Mouse (Mus musculus) liver, adult 2 months (tissue): Measurements from ENCODE around the gene Agap1.

Source experiments
- CTCF ChIP-seq: fragments of 200-500 bp; IDR thresholded peaks from 2 replicates; pipeline ENCODE4 v1.5.1; 2011; ENCODE audit warnings: low read depth, low read length, control low read depth
- POLR2A ChIP-seq: fragments of 200-500 bp; IDR thresholded peaks from 2 replicates; pipeline ENCODE4 v1.6.1; 2011; ENCODE audit warnings: low read length, control low read depth; ENCODE audit not compliant: insufficient read depth; ENCODE audit errors: extremely low read depth

GRCm38 (mm10) chr1:89763912-89764311 is 309.3 kb downstream of the Agap1 start:
- TF ChIP-seq POLR2A = no peak
- no peak for TF ChIP-seq CTCF
